Mouse (Mus musculus): ENCODE data around the gene Slc22a15.

Slc22a15 gene

DNA sequence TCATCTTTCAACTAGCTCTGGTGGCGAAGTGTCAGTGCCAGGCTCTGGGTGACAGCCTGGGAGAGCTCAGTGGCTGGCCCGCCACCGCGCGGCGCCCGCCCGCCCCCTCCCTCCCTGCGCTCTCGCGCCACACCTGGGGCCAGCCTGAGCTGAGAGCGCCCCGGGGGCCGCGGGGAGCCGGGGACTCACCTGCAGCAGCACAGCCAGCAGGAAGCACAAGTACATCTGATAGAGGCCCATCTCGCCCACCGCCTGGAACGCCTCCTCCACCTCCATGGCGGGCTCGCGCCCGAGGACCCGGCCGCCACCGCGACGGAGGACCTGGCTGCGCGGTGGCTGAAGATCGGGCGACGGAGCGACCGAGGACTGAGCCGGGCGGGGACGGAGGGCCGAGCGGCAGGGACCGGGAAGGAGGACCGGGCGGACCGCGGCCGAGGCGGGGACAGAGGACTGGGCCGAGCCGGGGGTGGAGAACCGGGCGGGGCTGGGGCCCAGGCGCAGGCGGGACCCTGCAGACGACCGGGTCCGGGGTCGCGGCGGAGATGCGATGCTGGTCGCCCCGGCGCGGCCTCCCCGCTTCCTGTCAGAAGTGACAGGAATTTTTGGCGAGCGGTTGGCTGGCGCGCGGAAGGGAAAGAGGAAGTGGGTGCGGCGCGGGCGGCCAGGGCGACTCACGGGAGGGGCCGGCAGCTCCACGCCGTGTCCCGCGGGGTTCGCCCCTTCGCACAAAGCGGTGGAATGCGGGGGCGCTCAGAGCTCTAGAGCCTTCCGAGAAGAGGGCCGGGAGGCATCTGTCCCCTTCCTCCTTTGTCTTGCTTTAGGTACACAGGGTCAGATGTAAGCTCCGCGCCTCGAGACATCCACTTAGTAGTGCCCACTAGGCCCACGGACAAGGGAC, at the start of gene Slc22a15:
TSS of gene Slc22a15 (minus strand) at position 611 of the 898 bp plus-strand sequence.
- peak; percentile 63 to 66 for DNase-seq (ENCODE audit: low spot score in 2 of 2)

DNA sequence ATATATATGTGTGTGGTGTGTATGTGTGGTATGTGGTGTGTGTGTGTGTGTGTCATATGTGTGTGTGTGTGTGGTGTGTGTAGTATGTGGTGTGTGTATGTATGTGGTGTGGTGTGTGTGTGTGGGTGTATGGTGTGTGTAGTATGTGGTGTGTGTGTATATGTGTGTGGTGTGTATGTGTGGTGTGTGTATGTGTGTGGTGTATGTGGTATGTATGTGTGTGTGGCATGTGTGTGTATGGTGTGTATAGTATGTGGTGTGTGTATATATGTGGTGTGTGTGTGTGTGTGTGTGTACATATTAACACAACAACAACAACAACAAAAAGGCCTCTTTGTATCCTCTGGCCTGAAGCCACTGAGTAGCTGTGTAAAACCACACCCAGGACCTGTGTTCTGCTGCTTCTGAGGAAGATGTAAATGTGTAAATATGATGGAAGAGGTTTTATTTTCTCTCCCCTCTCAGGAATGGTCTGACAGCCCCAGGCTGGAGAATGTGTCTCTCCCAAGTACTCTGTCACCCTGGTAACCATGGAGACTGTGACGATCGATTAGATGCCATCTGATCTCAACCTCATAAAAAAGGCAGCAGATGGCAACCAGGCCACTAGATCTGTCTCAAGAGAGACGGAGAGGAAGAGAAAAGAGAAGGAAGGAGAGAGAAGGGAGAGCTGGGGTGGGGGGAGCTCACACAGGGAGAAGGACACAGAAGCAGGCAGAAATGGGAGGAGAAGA, 42.7 kb upstream of the Slc22a15 start:
- DNase-seq (ENCODE audit: low spot score in 2 of 2): peak in 1 of 2 experiments; percentile 37

DNA sequence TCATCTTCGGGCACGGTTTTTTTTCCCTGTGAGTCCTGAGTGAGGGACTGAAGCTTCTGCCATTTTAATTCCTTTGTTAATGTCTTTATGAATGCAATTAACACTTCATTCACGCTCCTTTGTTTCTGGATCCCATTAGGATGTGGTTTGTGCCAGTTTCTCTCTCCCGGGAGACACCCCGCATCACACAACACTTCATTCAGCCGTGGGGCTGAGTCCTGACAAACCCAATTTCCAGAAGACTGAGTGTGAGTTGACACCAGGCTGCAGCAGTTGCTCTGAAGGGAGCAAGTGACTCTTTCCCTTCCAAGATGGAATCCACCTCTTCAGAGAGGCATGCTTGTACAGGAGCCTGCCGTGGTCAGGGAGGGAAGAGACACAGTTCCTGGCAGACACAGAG, 40.1 kb upstream of the Slc22a15 start:
- no peak for DNase-seq (ENCODE audit: low spot score in 2 of 2)

DNA sequence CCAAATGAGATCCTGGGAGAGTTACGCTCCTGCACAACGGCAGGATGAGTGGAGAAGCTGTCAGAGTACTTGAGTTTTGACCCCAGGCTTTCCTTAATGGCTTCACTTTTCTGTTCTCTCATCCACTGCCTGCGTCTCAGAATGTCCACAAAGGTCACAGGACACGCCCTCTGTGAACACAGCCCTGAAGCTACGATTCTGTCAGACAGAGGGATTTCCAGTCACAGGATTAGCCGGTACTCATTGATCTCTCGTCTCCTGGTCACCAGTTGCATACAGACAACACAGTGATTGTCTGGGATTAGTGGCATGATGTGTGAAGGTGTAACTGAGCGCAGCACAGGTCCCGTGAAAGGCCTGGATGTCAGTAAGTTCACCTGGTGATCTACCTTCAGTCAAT, 39.2 kb upstream of the Slc22a15 start:
- no peak for DNase-seq (ENCODE audit: low spot score in 2 of 2)

DNA sequence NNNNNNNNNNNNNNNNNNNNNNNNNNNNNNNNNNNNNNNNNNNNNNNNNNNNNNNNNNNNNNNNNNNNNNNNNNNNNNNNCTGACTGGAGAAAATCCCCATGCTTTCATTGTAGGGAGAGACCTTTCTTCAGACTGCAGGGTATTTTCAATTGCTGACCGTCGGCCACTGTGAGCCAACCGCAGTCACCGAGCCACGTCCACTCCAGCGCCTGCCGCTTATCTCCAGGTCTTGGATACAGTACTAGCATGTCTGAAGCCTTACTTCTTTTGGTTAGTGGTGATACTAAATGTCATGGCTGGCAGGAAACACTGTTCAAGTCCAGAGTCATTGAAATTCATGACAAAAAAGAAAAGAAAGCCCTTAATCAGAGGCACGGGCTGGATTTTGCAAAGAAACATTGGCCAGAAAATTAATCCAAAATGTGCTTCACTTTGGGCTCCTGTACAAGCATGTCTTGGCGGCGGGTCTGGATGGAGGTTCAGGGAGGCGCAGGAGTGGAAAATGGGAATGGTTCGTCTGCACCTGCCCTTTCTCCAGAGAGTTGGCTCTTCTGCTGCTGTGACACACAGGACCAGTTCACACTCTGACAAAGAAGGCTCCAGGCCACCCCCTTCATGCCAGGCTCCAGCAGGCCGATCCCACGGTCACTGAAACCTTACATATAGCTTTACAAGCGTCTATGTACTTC, 37.0 kb upstream of the Slc22a15 start:
- DNase-seq (ENCODE audit: low spot score in 2 of 2): no peak

DNA sequence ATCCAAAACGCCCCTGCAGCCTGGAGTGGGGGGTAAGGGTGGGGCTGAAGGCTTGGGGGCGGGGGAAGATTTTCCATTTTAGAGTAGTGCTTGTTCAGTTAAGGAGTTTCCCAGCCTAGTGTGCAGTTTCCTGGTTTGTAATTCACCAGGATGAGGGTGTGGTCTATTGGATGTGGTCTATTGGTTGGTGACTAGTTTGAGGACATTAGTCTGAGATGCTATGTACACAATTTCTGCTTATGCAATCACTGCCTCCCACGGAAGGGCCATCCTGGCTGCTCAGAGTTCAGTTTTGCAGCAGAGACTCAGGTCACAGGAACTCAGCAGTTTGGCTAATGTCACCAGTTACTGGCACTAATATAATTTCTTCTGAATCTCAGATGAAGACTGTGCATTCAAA, 33.8 kb upstream of the Slc22a15 start:
- no peak for DNase-seq (ENCODE audit: low spot score in 2 of 2)

DNA sequence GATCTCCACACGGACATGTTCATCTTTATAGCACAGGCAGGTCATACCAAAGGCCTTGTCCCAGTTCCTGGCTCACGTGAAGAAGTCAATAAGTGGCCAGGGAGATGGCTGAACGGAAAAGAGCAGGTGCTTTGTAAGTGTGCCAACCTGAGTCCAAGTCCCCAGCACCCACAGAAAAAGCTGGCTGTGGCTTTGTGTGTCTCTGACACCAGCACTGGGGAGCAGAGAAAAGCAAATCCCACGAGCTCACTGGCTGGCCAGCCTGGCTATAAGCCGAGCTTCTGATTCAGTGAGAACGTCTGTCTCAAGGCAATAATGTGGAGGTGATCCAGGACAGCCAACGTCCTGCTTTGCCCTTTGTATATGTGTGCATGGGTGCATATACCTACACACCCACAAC, 29.3 kb upstream of the Slc22a15 start:
- no peak for DNase-seq (ENCODE audit: low spot score in 2 of 2)

DNA sequence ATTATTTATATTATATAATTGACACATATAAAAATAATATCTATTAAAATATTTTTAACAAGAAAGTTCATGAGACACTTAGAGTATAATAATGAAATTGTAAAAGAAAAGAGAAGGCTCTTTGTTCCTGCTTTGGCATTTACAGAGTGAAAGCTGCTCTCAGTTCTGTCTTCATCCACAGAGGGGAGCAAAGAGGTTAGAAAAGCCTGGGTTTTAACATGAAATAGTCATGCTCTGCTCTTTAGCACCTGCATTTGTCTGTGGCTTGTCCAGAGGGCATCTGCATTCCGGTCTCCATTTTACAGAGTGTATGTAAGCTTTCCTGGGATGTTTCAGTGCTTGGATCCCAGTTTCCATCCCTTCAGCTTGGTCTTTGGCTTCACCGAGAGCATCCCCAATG, 28.3 kb upstream of the Slc22a15 start:
- DNase-seq (ENCODE audit: low spot score in 2 of 2): no peak

DNA sequence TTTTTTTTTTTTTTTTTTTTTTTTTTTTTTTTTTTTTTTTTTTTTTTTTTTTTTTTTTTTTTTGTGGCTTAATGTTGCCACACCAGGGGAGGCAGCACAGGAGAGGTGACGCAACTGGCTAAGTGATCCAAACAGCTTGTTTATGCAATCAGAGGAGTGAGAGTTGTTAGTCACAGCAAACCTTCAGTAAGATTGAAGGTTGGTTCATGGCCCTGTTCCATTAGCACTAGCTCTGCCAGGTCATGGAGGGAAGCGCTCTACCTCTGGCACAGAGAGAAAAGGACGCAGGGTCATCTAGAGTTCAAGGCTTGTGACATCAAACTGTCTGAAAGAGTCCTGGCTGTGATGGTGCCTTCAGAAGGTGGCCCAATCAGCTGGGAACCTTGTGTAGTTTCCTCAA, 24.3 kb upstream of the Slc22a15 start:
- DNase-seq (ENCODE audit: low spot score in 2 of 2): no peak

DNA sequence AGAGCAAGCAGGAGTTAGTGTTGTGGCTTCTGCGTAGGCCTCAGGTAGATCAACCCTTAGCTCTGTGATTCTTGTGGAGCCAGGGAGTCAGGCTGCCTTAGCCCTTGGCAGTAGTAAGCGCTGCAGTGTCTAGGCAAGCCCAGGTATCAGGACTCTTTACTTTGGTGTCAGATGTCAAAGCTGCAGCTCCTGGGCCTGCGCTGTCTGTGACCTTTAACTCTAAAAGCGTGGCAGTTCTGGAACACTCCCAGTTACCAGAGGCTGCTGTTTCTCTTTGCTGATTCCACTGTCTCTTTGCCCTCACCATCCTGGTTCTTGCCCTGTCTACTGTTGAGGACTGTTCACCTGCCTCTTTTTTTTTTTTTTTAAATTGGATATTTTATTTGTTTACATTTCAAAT, 23.0 kb upstream of the Slc22a15 start:
- no peak for DNase-seq (ENCODE audit: low spot score in 2 of 2)

DNA sequence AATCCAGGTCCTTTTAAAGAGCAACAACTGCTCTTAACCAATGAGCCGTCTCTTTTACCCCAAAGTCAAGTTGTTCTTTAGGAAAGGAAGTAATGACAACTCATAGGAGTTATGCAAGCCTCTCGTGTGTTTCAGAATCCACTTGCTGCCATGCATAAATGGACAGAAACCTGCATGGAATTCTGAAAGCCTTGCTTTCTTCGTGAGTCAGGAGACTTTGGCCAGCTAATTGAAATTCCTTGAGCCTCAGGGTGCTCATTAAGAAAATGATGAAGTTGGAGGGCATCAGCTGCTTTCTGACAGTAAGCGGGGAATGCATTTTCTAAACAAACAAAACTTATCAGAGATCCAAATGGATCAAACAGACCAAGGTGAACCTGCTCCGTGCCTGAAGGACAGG, 21.0 kb upstream of the Slc22a15 start:
- DNase-seq (ENCODE audit: low spot score in 2 of 2): no peak

DNA sequence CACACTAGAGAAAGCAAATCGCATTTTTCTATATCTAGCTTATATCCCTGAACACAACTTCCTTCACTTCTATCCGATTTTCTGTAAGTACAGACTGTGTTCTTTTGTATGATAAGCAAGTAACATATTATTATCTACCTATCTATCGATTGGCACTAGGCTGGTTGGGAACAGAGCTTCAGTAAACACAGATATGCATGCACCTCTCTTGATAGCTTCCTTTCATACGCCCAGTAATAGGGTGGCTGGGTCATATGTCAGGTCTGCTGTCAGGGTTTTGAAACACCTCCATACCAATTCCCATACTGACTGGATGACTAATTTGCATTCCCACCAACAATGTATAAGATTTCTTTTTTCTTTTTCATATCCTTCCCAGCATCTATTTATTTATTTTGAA, 16.2 kb upstream of the Slc22a15 start:
- no peak for DNase-seq (ENCODE audit: low spot score in 2 of 2)

DNA sequence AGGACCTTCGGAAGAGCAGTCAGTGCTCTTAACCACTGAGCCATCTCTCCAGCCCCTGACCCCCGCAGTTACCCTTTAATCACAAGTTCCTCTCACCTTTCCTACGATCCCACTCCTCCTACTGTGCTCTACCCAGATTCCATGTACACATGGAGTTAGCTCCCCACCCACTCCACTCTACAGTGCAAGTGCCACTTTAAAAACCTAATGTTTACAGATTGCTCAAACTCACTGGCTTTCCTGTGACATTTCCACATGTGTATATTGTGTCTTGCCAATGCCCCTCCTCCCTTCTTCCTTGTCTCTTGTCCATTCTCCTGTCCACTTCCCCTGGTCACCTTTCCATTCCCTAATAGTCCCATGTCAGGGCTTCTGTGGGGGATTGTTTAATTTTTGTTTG, 15.6 kb upstream of the Slc22a15 start:
- no peak for DNase-seq (ENCODE audit: low spot score in 2 of 2)

DNA sequence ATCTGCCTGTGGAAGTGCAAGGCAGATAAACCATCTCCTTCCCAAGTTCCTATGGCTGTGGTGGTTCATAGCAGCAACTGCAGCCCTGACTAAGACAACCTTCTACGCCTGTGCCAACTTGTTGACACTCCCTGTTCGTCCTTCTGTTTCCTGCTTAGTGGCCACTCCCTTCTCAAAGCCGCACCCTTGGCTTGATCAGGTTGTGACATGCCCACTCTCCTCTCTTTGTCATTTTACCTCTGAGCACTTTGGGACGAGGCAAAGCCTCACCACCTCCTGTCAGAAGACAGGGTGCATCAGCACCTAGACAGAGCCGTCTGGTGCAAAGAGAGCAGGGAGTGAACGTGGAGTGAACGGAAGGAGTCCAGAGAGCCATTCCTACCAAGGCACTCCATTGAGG, 14.9 kb upstream of the Slc22a15 start:
- DNase-seq (ENCODE audit: low spot score in 2 of 2): no peak

DNA sequence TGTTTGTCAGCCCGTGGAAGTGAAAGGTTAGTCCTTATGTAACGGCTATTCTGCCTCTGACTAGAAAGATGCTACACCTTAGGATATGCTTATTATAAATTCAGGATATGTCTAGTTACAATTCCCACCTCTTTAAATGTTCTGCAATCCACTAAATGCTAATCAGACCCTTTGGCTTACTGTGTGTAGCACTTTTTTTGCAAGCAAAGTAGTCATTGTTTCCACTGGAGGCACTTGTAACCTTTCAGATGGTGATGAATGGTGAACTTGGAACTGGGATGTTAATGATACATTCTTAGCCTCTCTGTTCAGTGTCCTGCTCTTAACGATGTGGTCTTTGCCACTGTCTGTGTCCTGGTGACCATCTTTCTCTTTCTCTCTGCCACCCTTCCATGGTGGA, 12.1 kb upstream of the Slc22a15 start:
- DNase-seq (ENCODE audit: low spot score in 2 of 2): no peak

DNA sequence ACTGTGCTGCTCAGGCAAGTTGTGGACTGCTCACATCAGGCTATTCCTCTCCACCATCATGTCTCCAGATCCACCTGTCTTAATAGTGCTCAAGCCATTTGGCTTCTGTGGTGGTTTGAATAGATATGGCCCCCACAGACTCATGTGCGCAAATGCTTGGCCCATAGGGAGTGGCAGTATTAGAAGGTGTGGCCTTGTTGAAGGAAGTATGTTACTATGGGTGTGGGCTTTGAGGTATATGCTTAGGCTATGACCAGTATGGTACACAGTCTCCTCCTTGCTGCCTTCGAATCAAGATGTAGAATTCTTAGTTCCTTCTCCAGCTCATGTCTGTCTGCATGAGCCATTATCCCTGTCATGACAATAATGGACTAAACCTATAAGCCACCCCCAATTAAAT, 9.6 kb upstream of the Slc22a15 start:
- DNase-seq (ENCODE audit: low spot score in 2 of 2): no peak

DNA sequence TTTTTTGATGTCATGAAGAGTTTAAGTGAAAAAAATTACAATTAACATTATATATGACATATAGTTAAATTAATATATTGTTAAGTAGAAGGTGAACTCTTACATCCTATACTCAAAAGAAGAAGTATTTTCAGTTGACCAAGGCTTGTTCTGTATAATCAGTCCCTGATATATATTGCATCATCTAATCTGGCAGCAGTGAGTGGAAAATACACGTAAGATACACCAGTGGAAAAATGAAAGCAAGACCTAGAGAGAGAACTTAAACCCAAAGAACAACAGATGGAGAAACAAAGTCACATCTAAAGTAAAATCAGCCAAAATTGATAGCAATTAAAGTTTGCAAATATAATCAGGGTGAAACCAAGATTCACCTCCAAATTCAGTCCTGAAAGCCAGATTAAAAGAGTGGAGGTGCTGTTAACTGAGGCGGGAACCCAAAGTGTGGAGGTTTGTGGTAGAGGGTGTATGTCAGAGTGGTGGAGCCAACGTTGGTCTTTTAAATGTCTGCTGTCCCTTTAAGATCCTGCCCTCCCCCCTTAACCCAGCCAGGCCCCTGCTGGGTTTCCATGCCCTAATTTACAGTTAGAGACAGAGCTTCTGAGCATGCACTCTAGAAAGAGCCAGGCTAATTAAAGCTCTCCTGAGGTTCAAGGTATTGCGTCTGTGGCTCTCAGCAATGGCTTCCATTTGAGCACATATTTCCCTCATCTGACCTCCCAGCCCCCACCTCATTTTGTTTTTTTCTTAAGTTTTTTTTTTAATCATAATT, 5.0 kb upstream of the Slc22a15 start:
- no peak for DNase-seq (ENCODE audit: low spot score in 2 of 2)

DNA sequence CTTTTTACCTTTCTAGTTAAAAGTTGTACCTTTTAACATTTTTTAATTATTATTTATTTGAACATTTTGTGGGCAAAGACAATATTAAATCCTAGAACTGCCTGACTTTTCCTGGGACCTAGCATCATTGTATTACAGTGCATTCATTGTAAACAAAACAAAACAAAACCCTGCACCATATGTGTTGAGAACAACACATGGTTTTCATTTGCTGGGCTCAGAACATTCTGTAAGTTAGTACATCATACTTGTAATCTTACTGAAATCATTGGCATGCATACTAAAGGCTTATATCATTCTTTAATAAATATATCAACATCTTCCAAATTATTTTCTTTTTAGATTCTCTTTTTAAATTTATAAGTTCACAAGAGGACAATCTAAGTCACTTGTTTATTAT, 2.4 kb upstream of the Slc22a15 start:
- DNase-seq (ENCODE audit: low spot score in 2 of 2): no peak

DNA sequence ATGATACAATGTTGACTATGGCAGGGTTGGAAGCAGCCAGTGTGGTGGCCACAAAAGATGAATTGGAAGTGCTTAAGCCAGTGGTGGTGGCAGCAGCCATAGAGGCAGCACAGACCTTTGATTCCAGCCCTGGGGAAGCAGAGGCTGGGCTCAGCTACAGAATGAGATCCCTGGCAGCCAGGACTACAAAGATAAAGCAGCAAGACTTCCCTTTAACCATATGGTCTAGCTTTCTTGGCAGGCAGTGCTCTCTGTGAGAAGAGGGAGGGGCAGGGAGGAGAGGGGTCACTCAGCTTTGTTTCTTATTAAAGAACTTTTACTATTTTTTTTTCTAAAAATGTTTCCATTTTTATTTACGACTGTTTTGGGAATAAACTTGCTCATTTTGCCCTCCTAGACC, 1.4 kb upstream of the Slc22a15 start:
- DNase-seq (ENCODE audit: low spot score in 2 of 2): no peak

DNA sequence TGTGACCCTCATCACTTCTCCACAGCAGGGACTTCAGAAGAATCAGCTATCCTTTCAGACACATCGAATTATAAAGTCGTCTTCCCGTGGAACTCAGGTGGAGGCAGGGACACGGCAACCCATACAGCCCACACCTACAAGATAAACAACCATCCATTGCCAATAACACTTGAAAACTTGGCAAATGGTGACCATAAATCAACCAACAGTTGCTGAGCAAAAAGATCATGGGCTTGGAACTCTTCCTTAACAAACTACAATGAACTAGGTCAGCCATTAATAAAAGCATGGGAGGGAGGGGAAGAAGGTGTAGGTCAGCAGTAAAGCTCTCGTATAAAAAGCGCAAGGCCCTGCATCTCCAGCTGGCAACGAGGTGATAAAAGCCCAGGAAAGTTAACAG, 1.9 kb downstream of the Slc22a15 start:
- DNase-seq (ENCODE audit: low spot score in 2 of 2): no peak

DNA sequence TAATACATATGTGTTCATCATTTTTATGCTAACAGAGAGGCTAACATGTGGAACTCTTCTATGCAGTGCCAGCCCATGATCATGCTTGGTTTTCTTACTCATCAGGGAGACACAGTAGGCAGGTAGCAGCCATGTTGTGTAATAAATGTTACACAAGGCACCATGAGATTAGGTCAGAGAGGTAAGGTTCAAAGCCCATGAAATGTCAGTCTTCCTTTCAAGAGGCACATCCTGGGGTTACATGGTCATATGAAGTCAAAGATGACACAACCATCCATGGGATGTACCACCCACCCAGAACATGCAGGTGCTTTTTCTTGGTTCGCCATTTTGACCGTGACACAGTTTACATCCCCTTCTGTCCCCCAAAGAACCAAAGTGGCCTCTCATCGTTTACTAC, 5.7 kb downstream of the Slc22a15 start:
- no peak for DNase-seq (ENCODE audit: low spot score in 2 of 2)

DNA sequence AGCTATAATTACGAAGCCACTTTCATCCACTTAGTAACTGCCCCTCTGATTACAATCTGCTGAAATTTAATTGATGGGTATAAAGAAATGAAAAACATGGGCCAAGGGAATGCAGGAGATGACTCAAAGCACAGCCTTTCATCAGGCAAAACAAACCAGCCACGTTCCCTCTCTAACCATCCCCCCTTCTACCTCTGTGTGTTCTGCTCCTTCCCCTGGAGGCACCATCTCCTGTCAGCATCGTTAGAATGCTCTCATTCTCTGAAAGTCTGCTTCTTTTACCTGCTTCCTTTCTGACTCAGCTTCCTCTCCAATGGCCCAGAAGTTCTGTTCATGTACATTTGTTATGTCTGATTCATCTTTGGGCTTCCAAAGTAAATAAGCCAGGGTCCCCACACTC, 6.6 kb downstream of the Slc22a15 start:
- no peak for DNase-seq (ENCODE audit: low spot score in 2 of 2)

Data from right cerebral cortex, postnatal 10 days (tissue).